Mouse (Mus musculus) small intestine, adult 2 months (tissue): ENCODE results near the gene Phactr3. TPM values are rescaled to one million over a fixed set of nuclear protein-coding genes. Genes with fewer than 3 reads are reported as not detected.

ENCODE experiments used
- H3K27ac ChIP-seq: fragments of 200-500 bp; 2 replicates; pipeline ENCODE4 v1.5.1; 2012; ENCODE audit warnings: low read depth, low read length, control low read depth, inconsistent platforms; ENCODE audit not compliant: insufficient read depth
- H3K27me3 ChIP-seq: fragments of 200-500 bp; 2 replicates; pipeline ENCODE4 v1.6.1; 2012; ENCODE audit warnings: mild to moderate bottlenecking, moderate library complexity, low read length, inconsistent platforms; ENCODE audit not compliant: control insufficient read depth, insufficient read depth
- H3K36me3 ChIP-seq: fragments of 200-500 bp; 2 replicates; pipeline ENCODE4 v1.6.1; 2012; ENCODE audit warnings: mild to moderate bottlenecking, low read length, control low read depth, inconsistent platforms; ENCODE audit not compliant: control insufficient read depth, insufficient read depth
- H3K4me1 ChIP-seq: fragments of 200-500 bp; 2 replicates; pipeline ENCODE4 v1.6.1; 2012; ENCODE audit warnings: low read length, inconsistent platforms, mixed read lengths; ENCODE audit not compliant: control insufficient read depth, insufficient read depth, insufficient read length
- H3K4me3 ChIP-seq: fragments of 200-500 bp; 2 replicates; pipeline ENCODE4 v1.5.1; 2012; ENCODE audit warnings: low read depth, mild to moderate bottlenecking, control low read depth, inconsistent platforms, low read length, moderate library complexity
- CTCF ChIP-seq: fragments of 200-500 bp; IDR thresholded peaks from 2 replicates; pipeline ENCODE4 v1.5.1; 2012; ENCODE audit warnings: low read depth, mild to moderate bottlenecking, control low read depth, inconsistent platforms, low read length, moderate library complexity, mixed read lengths; ENCODE audit not compliant: insufficient replicate concordance, insufficient read length; ENCODE audit errors: extremely low read depth
- POLR2A ChIP-seq: fragments of 200-500 bp; IDR thresholded peaks from 2 replicates; pipeline ENCODE4 v1.6.1; 2012; ENCODE audit warnings: low read depth, mild to moderate bottlenecking, control low read depth, inconsistent platforms, low read length, moderate library complexity
- WGBS: fragments of 180-500 bp; shearing (Covaris S2); methylation state at CpG from one replicate; pipeline ENCODE4 v1.1.7; 2018; 5-methylcytosine and 5-hydroxymethylcytosine counted together
- polyA plus RNA-seq: library from polyadenylated mRNA; depleted of rRNA; stranded (reverse); fragments of >200 nt; gene quantifications from 2 replicates; pipeline ENCODE4 v1.2.3, GENCODE M21; 2012

Phactr3 gene
- polyA plus RNA-seq, 1 experiment, result 0.10 TPM

GRCm38 (mm10) chr2:178237056-178237455, 118.3 kb downstream of the Phactr3 start:
- Histone ChIP-seq H3K4me1 (no peaks in the 10 kb centered on the region), H3K36me3 (no peaks in the 10 kb centered on the region), H3K4me3 (no peak overlapping the region), H3K27ac (no peak overlapping the region), H3K27me3 (no peaks in the 10 kb centered on the region)
- 82% methylated on average over 3 of the region's 3 CpGs for WGBS
- no peak for TF ChIP-seq CTCF
- TF ChIP-seq POLR2A, result no peak

GRCm38 (mm10) chr2:178238503-178238902, 119.7 kb downstream of the Phactr3 start:
- Histone ChIP-seq H3K4me3 (no peak overlapping the region), H3K27me3 (no peaks in the 10 kb centered on the region), H3K27ac (no peak overlapping the region), H3K36me3 (no peaks in the 10 kb centered on the region), H3K4me1 (no peaks in the 10 kb centered on the region)
- TF ChIP-seq POLR2A (no peak), CTCF (no peak)
- WGBS, result 53% methylated on average over 2 of the region's 2 CpGs

- H3K4me1 ChIP-seq, result no peaks in the 10 kb centered on the region
- 65% methylated on average over 8 of the region's 8 CpGs for WGBS
- TF ChIP-seq POLR2A (no peak), CTCF (no peak)
- H3K36me3 ChIP-seq, result no peaks in the 10 kb centered on the region
- H3K27ac ChIP-seq, result no peak overlapping the region
- H3K4me3 ChIP-seq, result no peak overlapping the region
- H3K27me3 ChIP-seq, result no peaks in the 10 kb centered on the region
These were observed 122.1 kb downstream of the Phactr3 start for GRCm38 (mm10) chr2:178240886-178241285.

GRCm38 (mm10) chr2:178241374-178241773, 122.6 kb downstream of the Phactr3 start:
- no peaks in the 10 kb centered on the region for H3K36me3 ChIP-seq
- H3K27ac ChIP-seq, result no peak overlapping the region
- TF ChIP-seq CTCF, result no peak
- no peak for TF ChIP-seq POLR2A
- no peaks in the 10 kb centered on the region for H3K4me1 ChIP-seq
- WGBS, result 51% methylated on average over 3 of the region's 3 CpGs
- H3K27me3 ChIP-seq, result no peaks in the 10 kb centered on the region
- H3K4me3 ChIP-seq, result no peak overlapping the region

GRCm38 (mm10) chr2:178242996-178243395, 124.2 kb downstream of the Phactr3 start:
- Histone ChIP-seq H3K27me3 (no peaks in the 10 kb centered on the region), H3K36me3 (no peaks in the 10 kb centered on the region), H3K27ac (no peak overlapping the region), H3K4me1 (no peaks in the 10 kb centered on the region), H3K4me3 (no peak overlapping the region)
- WGBS, result 52% methylated on average over 3 of the region's 3 CpGs
- no peak for TF ChIP-seq POLR2A
- no peak for TF ChIP-seq CTCF

GRCm38 (mm10) chr2:178244866-178245265, 126.1 kb downstream of the Phactr3 start:
- Histone ChIP-seq H3K36me3 (no peaks in the 10 kb centered on the region), H3K27ac (no peak overlapping the region), H3K27me3 (no peaks in the 10 kb centered on the region), H3K4me1 (no peaks in the 10 kb centered on the region), H3K4me3 (no peak overlapping the region)
- 84% methylated on average over 1 of the region's 1 CpGs for WGBS
- TF ChIP-seq CTCF (no peak), POLR2A (no peak)

- no peaks in the 10 kb centered on the region for H3K36me3 ChIP-seq
- TF ChIP-seq CTCF, result no peak
- no peak for TF ChIP-seq POLR2A
- H3K27ac ChIP-seq, result no peak overlapping the region
- H3K4me3 ChIP-seq, result no peak overlapping the region
- no peaks in the 10 kb centered on the region for H3K27me3 ChIP-seq
- H3K4me1 ChIP-seq, result no peaks in the 10 kb centered on the region
- 65% methylated on average over 5 of the region's 5 CpGs for whole genome bisulfite sequencing
These were observed 127.1 kb downstream of the Phactr3 start for GRCm38 (mm10) chr2:178245841-178246240.

GRCm38 (mm10) chr2:178246767-178247166, 128.0 kb downstream of the Phactr3 start:
- no peak overlapping the region for H3K27ac ChIP-seq
- H3K27me3 ChIP-seq, result no peaks in the 10 kb centered on the region
- no peak for TF ChIP-seq CTCF
- TF ChIP-seq POLR2A, result no peak
- H3K4me3 ChIP-seq, result no peak overlapping the region
- 45% methylated on average over 4 of the region's 4 CpGs for WGBS
- H3K4me1 ChIP-seq, result no peaks in the 10 kb centered on the region
- no peaks in the 10 kb centered on the region for H3K36me3 ChIP-seq
